Mouse (Mus musculus): ENCODE results near the gene Rnf215.

DNA sequence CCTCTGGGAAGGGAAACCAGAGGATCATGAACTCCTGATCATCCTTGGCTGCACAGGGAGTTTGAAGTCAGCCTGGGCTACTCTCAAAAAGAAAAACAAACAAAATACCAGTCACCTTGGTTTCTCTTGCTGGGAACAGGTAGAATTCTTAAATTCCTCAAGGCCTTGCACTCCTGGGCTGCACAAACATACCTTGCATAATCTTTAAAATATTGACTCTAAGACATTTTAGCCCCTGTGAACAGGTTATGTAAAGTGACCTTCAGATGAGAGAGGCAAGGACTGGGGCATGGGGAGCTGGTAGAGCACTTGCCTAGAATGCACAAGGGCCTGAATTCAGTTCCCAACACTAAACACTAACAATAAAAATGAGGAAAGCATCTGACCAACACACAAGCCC, 6.5 kb downstream of the Rnf215 start:
- TF ChIP-seq RAD21 (IDR thresholded peaks at IDR 0.05; ENCODE audit: low read depth, low read length): no peak
- TF ChIP-seq MAZ (IDR thresholded peaks at IDR 0.05; ENCODE audit: low read depth, low read length): no peak
- no peak for TF ChIP-seq CHD1 (IDR thresholded peaks at IDR 0.05; ENCODE audit: low read depth, low read length)
- no peak for TF ChIP-seq CTCF (conservative IDR thresholded peaks at IDR 0.05 in 1 of 2, IDR thresholded peaks at IDR 0.05 in 1 of 2; ENCODE audit: low read depth in 2 of 2, low read length in 2 of 2)
- TF ChIP-seq MAX (IDR thresholded peaks at IDR 0.05; ENCODE audit: low read length): no peak
- no peak for TF ChIP-seq E2F4 (IDR thresholded peaks at IDR 0.05; ENCODE audit: insufficient replicate concordance, low read depth, low read length)
- TF ChIP-seq MAFK (IDR thresholded peaks at IDR 0.05; ENCODE audit: insufficient replicate concordance, low read length): no peak
